Mouse (Mus musculus) hindbrain, embryonic 14.5 days (tissue): ENCODE data around the gene Fam196b. TPM values are rescaled to one million over a fixed set of nuclear protein-coding genes. Genes with fewer than 3 reads are reported as not detected.

ENCODE experiments used
- ATAC-seq: fragments of 200-750 bp; cut with Nextera tagmentation; 2 replicates; pipeline ENCODE4 v1.8.0; 2017; ENCODE audit warnings: moderate number of reproducible peaks, mild to moderate bottlenecking, moderate TSS enrichment, moderate library complexity; ENCODE audit not compliant: low FRiP score
- DNase-seq: peaks from one replicate; pipeline ENCODE4 v3.0.0-alpha.2; 2015; ENCODE audit warnings: low spot score
- H3K27ac ChIP-seq: fragments of 300-500 bp; sonication (generic); 2 replicates; pipeline ENCODE4 v1.5.1; 2014; ENCODE audit warnings: mild to moderate bottlenecking, moderate library complexity
- H3K27me3 ChIP-seq: fragments of 300-500 bp; sonication (generic); 2 replicates; pipeline ENCODE4 v1.6.1; 2014; ENCODE audit warnings: mild to moderate bottlenecking, low read length, mixed read lengths; ENCODE audit not compliant: control insufficient read depth, insufficient read depth
- H3K36me3 ChIP-seq: fragments of 300-500 bp; sonication (generic); replicated peaks from 2 replicates; pipeline ENCODE4 v1.6.1; 2014; ENCODE audit not compliant: control insufficient read depth, insufficient read depth
- H3K4me1 ChIP-seq: fragments of 300-500 bp; sonication (generic); replicated peaks from 2 replicates; pipeline ENCODE4 v1.6.1; 2014; ENCODE audit warnings: antibody characterized with exemption, low read length, mixed read lengths; ENCODE audit not compliant: control insufficient read depth, insufficient read depth
- H3K4me2 ChIP-seq: fragments of 300-500 bp; sonication (generic); replicated peaks from 2 replicates; pipeline ENCODE4 v1.6.1; 2014; ENCODE audit warnings: mild to moderate bottlenecking, moderate library complexity
- H3K4me3 ChIP-seq: fragments of 300-500 bp; sonication (generic); replicated peaks from 2 replicates; pipeline ENCODE4 v1.5.1; 2014; ENCODE audit warnings: mild to moderate bottlenecking, low read length
- H3K9ac ChIP-seq: fragments of 300-500 bp; sonication (generic); 2 replicates; pipeline ENCODE4 v1.6.1; 2014
- H3K9me3 ChIP-seq: fragments of 300-500 bp; sonication (generic); 2 replicates; pipeline ENCODE4 v1.6.1; 2016; ENCODE audit warnings: low read length; ENCODE audit not compliant: control insufficient read depth
- WGBS: fragments of 180-500 bp; shearing (Covaris S2); extraction: QIAGEN DNeasy Blood & Tissue Kit; methylation state at CpG from one replicate; pipeline ENCODE4 v1.1.7; 2014; 5-methylcytosine and 5-hydroxymethylcytosine counted together
- polyA plus RNA-seq: library from polyadenylated mRNA; unstranded; fragments of >200 nt; fragmentation: Nextera tagmentation; extraction: Ambion mirVana; gene quantifications from 2 replicates; pipeline ENCODE4 v1.2.1, GENCODE M21; 2014

Gene Fam196b
- polyA plus RNA-seq, 1 experiment from 2014 or later = 2.8 TPM

DNA sequence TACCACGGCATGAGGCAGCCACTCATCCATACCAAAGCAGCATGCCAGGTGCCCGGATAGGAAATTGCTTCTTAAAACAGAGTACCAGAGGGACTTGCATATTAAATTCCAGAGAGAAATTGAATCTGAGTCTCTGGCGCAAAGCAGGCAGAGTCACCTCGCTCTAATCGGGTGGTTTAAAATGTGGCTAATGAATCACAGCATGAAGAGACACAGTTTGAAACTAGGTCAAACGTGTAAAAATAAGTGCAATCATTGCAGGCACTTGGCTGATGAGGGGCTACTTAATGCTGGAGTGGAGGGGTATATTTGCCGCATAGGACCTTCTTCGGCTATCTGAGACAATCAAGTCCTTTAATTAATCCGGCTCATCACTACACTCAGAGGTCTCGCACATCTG lies 1.6 kb downstream of the Fam196b start:
- no peaks in the 10 kb centered on the region for H3K9me3 ChIP-seq
- no peaks in the 10 kb centered on the region for H3K27me3 ChIP-seq
- ATAC-seq (no peak), DNase-seq (no peak)
- peak overlapping the region; percentile 64 for H3K9ac ChIP-seq
- peak overlapping the region; percentile 37 for H3K4me3 ChIP-seq
- H3K27ac ChIP-seq = peak overlapping the region; percentile 16; the same call in 1 of the 2 replicates
- H3K4me2 ChIP-seq = peak overlapping the region; percentile 52
- H3K4me1 ChIP-seq = peaks cover 25% of the 10 kb centered on the region
- WGBS = 34% methylated on average over 10 of the region's 10 CpGs
- H3K36me3 ChIP-seq = no peaks in the 10 kb centered on the region

DNA sequence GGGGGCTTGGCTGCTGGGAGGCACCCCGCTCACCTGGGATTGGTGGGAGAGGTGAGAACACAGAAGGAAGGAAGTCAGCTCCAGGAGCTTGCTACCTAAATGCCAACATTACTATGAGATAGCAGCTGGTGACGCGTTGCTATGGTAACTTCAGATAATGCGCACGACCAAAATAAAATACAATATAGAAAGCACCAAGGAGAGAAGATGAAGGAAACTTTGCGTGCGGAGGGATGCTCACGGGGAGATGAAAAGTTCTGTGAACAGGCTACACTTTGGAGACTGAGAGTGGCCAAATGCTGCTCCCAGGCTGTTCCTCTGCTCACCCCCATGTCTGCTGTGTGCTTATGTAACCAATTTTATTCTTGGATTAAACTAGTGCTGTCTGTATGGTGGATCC lies 2.4 kb downstream of the Fam196b start:
- no peak for DNase-seq
- Histone ChIP-seq H3K4me3 (peak overlapping the region; percentile 37), H3K9me3 (no peaks in the 10 kb centered on the region), H3K4me1 (peaks cover 25% of the 10 kb centered on the region), H3K27ac (peak overlapping the region; percentile 16; the same call in 1 of the 2 replicates), H3K36me3 (no peaks in the 10 kb centered on the region), H3K9ac (peak overlapping the region; percentile 25; the same call in 1 of the 2 replicates), H3K27me3 (no peaks in the 10 kb centered on the region), H3K4me2 (peak overlapping the region; percentile 52)
- WGBS = 57% methylated on average over 8 of the region's 8 CpGs
- ATAC-seq = no peak

DNA sequence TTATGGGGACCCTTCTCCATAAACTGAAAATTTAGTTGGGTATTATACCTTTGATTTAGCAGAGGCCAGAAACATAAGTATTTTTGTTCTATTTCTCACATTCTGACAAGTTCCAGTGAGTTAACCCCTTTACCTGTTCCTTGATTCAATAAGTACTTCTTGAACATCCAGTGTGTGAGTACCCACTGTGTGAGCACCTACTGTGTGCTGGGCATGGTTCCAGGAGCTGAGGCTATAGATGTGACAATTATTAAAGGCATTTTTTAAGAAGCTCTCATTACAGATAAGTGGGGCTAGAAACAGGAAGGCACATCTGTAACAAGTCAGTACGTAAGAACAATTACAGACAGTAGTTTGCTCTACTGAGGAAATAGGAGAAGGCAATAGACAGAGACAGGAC lies 4.7 kb downstream of the Fam196b start:
- no peak for ATAC-seq

DNA sequence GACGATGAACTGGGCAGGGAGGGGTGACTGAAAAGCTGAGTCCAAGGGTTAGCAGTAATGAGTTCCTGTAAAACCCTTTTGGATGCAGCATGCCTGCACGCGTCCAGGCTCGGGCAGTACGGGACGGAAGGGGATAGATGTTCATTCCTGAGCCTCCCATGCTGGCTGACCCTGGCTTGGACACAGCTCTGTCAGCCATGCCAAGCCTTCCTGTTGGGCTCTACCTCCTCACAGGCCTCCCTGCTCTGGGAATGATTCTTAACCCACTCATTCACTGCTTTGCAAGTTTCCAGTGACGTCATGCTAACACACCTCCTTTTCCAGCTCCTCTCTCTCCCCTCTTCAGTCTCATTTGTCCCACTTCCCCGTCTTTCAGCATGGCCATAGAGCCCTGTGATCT lies 9.0 kb downstream of the Fam196b start:
- DNase-seq (no peak), ATAC-seq (no peak)
- H3K4me2 ChIP-seq = no peak overlapping the region
- H3K27me3 ChIP-seq = no peaks in the 10 kb centered on the region
- no peak overlapping the region for H3K4me3 ChIP-seq
- H3K36me3 ChIP-seq = no peaks in the 10 kb centered on the region
- no peaks in the 10 kb centered on the region for H3K4me1 ChIP-seq
- no peak overlapping the region for H3K9ac ChIP-seq
- 81% methylated on average over 8 of the region's 8 CpGs for WGBS
- H3K9me3 ChIP-seq = no peaks in the 10 kb centered on the region
- no peak overlapping the region for H3K27ac ChIP-seq

More for the DNA sequence above, 4.7 kb downstream of the Fam196b start:
- H3K9ac ChIP-seq = no peak overlapping the region
- no peaks in the 10 kb centered on the region for H3K36me3 ChIP-seq
- H3K27ac ChIP-seq = no peak overlapping the region
- no peak overlapping the region for H3K4me2 ChIP-seq
- peaks cover 25% of the 10 kb centered on the region for H3K4me1 ChIP-seq
- H3K9me3 ChIP-seq = no peaks in the 10 kb centered on the region
- DNase-seq = no peak
- H3K4me3 ChIP-seq = no peak overlapping the region
- 93% methylated on average over 1 of the region's 1 CpGs for WGBS
- no peaks in the 10 kb centered on the region for H3K27me3 ChIP-seq

DNA sequence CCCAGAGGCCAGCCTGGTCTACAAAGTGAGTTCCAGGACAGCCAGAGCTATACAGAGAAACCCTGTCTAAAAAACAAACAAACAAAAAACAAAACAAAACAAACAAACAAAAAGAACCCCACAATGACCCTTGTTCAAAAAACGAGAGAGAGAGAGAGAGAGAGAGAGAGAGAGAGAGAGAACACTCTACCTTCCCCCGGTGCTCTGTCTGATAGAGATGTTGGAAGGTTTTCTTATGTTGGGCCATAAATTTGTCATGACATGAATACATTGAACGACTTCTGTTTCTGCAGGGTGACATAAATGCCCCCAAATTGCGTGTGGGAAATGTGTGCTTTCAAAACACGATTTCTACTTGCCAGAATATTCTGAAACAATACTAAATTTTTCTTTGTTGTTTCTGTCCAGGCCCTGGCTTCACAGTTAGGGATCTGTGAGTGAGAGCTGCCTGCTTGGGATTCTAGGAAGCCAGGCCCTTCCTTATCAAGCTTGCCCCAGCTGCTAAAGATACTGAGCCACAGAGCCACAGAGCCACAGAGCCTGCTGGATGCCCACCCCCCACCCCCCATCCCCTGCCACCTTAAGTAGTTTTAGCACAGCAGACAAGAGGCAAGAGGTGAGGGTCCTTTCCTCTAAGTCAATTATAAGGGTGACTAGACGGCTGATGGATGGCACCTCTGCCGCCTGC lies 17.9 kb downstream of the Fam196b start:
- Histone ChIP-seq H3K27ac (no peak overlapping the region), H3K36me3 (no peaks in the 10 kb centered on the region), H3K4me3 (no peak overlapping the region), H3K9ac (no peak overlapping the region), H3K9me3 (no peaks in the 10 kb centered on the region), H3K4me1 (no peaks in the 10 kb centered on the region), H3K27me3 (no peaks in the 10 kb centered on the region), H3K4me2 (no peak overlapping the region)
- no peak for DNase-seq
- WGBS = 57% methylated on average over 7 of the region's 7 CpGs
- ATAC-seq = no peak

DNA sequence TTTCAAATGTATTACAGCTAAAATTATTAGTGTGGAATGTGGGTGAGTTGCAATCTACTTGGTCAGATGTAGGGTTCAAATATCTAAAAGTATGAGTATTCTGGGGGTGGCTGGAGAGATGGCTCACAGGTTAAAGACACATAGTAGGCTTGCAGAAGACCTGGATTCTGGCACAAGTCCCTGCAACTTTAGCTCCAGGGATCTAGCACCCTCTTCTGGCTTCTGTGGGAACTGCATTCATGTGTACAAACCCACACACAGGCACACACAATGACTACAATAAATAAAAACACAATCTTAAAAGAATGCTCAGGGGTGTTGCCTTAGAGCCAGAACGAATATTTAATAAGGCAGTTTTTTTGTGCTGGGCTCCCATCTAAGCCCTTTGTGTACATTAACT lies 23.3 kb downstream of the Fam196b start:
- no peak for DNase-seq
- no peak overlapping the region for H3K9ac ChIP-seq
- no peak overlapping the region for H3K4me3 ChIP-seq
- H3K27ac ChIP-seq = no peak overlapping the region
- H3K27me3 ChIP-seq = no peaks in the 10 kb centered on the region
- 71% methylated on average over 1 of the region's 1 CpGs for WGBS
- H3K9me3 ChIP-seq = no peaks in the 10 kb centered on the region
- ATAC-seq = no peak
- H3K36me3 ChIP-seq = no peaks in the 10 kb centered on the region
- H3K4me1 ChIP-seq = peaks cover 6% of the 10 kb centered on the region; the same call in 1 of the 2 replicates
- H3K4me2 ChIP-seq = no peak overlapping the region

DNA sequence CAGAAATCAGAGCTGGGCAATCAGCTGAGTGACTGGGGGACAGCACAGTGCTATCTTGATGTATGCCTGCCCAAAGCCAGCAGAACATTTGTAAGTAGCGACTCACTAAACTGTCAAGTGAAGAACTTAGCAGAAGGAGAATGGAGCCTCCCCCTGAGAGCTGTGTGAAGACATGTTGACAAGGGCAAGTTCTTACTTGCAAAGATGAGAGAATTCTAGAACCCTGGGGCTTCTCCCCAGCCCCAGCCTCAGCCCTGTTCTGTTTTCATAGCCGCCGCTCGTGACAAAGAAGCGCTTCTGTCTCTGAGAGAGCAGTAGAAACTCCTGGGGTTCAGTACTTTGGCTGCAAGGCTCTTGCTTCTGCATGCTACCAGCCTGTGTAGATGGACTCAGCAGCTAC lies 25.1 kb downstream of the Fam196b start:
- Histone ChIP-seq H3K36me3 (no peaks in the 10 kb centered on the region), H3K4me3 (no peak overlapping the region), H3K27ac (no peak overlapping the region), H3K9me3 (no peaks in the 10 kb centered on the region), H3K27me3 (no peaks in the 10 kb centered on the region), H3K4me1 (peaks cover 19% of the 10 kb centered on the region), H3K9ac (no peak overlapping the region), H3K4me2 (no peak overlapping the region)
- DNase-seq (no peak), ATAC-seq (no peak)
- 82% methylated on average over 5 of the region's 5 CpGs for WGBS

DNA sequence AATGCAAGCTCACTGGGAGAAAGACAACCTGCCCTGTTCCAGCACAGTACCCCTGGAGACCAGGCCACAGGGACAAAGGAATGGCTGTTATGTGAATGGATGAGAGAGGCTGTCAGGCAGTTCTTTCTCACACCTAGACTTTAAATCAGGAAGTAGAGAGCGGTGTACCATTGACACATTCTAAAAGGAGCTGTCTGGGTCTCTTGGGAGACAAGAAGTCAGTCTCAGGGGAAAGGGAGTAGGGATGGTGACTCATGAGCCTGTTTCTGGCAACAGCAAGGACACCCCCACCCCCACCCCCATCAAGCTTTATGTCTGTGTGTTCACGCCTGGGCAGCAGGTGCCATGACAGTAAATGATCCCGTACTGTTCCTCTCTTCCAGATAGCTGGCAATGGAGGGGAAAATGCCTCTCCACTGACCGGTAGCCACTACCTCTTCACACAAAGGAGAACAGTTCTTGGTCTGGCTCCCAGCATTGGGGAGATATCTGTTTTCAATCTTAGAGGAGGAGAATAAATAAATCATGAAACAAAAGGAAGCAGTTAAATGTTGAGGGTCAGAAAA lies 29.2 kb downstream of the Fam196b start:
- Histone ChIP-seq H3K9me3 (no peaks in the 10 kb centered on the region), H3K4me2 (no peak overlapping the region), H3K27ac (peak overlapping the region; percentile 68), H3K4me1 (peaks cover 27% of the 10 kb centered on the region), H3K36me3 (no peaks in the 10 kb centered on the region), H3K27me3 (no peaks in the 10 kb centered on the region), H3K4me3 (no peak overlapping the region), H3K9ac (no peak overlapping the region)
- no peak for DNase-seq
- ATAC-seq = no peak
- WGBS = 46% methylated on average over 4 of the region's 4 CpGs

DNA sequence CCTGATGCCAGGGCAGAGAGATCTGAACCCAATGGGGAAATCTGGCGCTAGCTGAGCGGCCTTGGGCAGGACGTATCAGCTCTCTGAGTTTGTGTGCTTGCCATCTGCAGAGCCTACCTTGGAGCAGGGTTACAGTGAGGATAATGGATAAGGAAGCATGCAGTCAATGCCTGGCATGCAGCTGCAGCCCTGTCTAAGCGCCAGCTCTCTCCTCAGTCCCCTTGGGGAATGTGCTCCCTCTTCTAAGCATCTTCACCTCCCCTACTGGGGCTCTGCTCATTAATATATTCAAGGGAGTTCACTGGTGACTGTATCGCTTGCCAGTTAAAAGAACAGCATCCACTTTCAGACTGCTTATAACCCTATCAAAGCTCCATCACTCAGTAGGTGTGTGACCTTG lies 29.7 kb downstream of the Fam196b start:
- WGBS = 30% methylated on average over 5 of the region's 5 CpGs
- ATAC-seq = peak; percentile 62
- Histone ChIP-seq H3K36me3 (no peaks in the 10 kb centered on the region), H3K4me3 (no peak overlapping the region), H3K27me3 (no peaks in the 10 kb centered on the region), H3K9me3 (no peaks in the 10 kb centered on the region), H3K4me1 (peaks cover 32% of the 10 kb centered on the region), H3K9ac (no peak overlapping the region), H3K27ac (peak overlapping the region; percentile 68), H3K4me2 (no peak overlapping the region)
- DNase-seq = no peak
